Mouse (Mus musculus) embryonic facial prominence, embryonic 10.5 days (tissue): Measurements from ENCODE around the gene Ppih. TPM values are rescaled to one million over a fixed set of nuclear protein-coding genes. Genes with fewer than 3 reads are reported as not detected.
A peak's percentile ranks its signal among the peaks of the same experiment; 100 is the strongest.

Source experiments
- DNase-seq: peaks from one replicate; pipeline ENCODE4 v3.0.0-alpha.2; 2017; ENCODE audit warnings: low spot score
- H3K27ac ChIP-seq: fragments of 300-500 bp; sonication (generic); replicated peaks from 2 replicates; pipeline ENCODE4 v1.5.1; 2016; ENCODE audit warnings: mild to moderate bottlenecking
- H3K27me3 ChIP-seq: fragments of 300-500 bp; sonication (generic); replicated peaks from 2 replicates; pipeline ENCODE4 v1.6.1; 2016; ENCODE audit warnings: low read depth, mild to moderate bottlenecking; ENCODE audit not compliant: poor library complexity, severe bottlenecking
- H3K36me3 ChIP-seq: fragments of 300-500 bp; sonication (generic); replicated peaks from 2 replicates; pipeline ENCODE4 v1.6.1; 2016; ENCODE audit warnings: mild to moderate bottlenecking, moderate library complexity
- H3K4me1 ChIP-seq: fragments of 300-500 bp; sonication (generic); 2 replicates; pipeline ENCODE4 v1.6.1; 2016
- H3K4me3 ChIP-seq: fragments of 300-500 bp; sonication (generic); 2 replicates; pipeline ENCODE4 v1.5.1; 2016; ENCODE audit warnings: mild to moderate bottlenecking, moderate library complexity
- H3K9me3 ChIP-seq: fragments of 300-500 bp; sonication (generic); 2 replicates; pipeline ENCODE4 v1.6.1; 2016; ENCODE audit warnings: mild to moderate bottlenecking
- WGBS: fragments of 180-500 bp; shearing (Covaris S2); methylation state at CpG from one replicate; pipeline ENCODE4 v1.1.7; 2016; 5-methylcytosine and 5-hydroxymethylcytosine counted together
- polyA plus RNA-seq: library from polyadenylated mRNA; unstranded; fragments of >200 nt; fragmentation: Nextera tagmentation; extraction: Ambion mirVana; gene quantifications from 2 replicates; pipeline ENCODE4 v1.2.1, GENCODE M21; 2016

The Ppih gene
- polyA plus RNA-seq, 1 experiment from 2014 or later = 150 TPM

DNA sequence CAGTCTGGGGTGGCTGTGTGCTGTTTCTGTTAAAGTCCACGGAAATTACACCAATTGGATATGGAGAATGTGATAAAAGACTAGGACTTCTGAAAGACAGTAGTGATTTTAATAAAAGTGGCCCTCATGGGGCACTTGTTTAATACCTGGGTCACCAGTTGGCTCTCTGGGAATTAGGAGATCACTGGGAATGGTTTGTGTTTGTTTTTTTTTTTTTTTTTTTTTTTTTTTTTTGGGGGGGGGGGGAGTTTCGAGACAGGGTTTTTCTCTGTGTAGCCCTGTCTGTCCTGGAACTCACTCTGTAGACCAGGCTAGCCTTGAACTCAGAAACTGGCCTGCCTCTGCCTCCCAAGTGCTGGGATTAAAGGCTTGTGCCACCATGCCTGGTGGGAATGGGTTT, 44.6 kb downstream of the Ppih start:
- Histone ChIP-seq H3K27me3 (no peaks in the 10 kb centered on the region), H3K9me3 (no peaks in the 10 kb centered on the region), H3K4me1 (no peaks in the 10 kb centered on the region), H3K4me3 (no peak overlapping the region), H3K27ac (no peak overlapping the region), H3K36me3 (peaks cover 97% of the 10 kb centered on the region)
- DNase-seq = no peak
- WGBS = 63% methylated on average over 2 of the region's 2 CpGs

DNA sequence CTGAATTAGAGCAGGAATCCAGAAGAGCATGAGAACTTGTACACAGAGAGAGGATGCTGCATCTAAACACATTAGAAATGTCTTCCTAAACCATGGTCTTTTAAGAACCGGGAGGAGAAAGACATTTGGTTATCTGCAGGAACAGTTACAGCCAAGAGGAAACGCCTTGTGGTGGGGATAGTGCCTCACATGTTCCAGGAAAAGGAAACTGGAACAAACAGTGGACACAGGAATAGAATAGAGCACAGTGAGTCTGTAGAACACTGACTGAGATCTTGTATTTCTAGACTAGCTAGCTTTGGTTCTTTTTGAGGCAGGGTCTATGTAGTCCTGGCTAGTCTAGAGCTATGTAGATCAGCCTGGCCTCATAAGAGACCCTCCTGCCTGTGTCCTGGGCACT, 45.1 kb downstream of the Ppih start:
- Histone ChIP-seq H3K4me1 (no peaks in the 10 kb centered on the region), H3K27me3 (no peaks in the 10 kb centered on the region), H3K27ac (no peak overlapping the region), H3K4me3 (no peak overlapping the region), H3K36me3 (peaks cover 98% of the 10 kb centered on the region), H3K9me3 (no peaks in the 10 kb centered on the region)
- 81% methylated on average over 2 of the region's 2 CpGs for WGBS
- no peak for DNase-seq

DNA sequence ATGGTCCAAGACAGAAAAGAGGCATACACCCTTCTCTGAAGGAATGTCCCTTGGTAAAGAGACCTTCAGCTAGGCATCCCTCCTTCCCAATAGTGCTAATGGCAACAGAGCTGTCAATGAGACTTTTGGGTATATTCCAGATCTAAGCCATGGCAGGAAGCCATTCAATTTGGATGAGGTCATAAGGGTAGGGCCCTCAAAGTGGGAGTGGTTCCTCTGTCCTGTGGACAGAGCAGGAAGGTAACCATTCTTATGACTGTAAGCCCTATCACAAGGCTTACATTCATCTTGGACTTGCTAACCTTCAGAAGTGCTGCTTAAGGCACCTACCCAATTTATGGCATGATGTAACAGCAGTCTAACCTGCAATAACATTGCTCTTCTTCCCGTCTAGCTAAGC, 45.7 kb downstream of the Ppih start:
- H3K27me3 ChIP-seq = no peaks in the 10 kb centered on the region
- H3K27ac ChIP-seq = no peak overlapping the region
- H3K9me3 ChIP-seq = no peaks in the 10 kb centered on the region
- WGBS = 75% methylated on average over 1 of the region's 1 CpGs
- peaks cover 98% of the 10 kb centered on the region for H3K36me3 ChIP-seq
- H3K4me3 ChIP-seq = no peak overlapping the region
- no peaks in the 10 kb centered on the region for H3K4me1 ChIP-seq
- DNase-seq = no peak

DNA sequence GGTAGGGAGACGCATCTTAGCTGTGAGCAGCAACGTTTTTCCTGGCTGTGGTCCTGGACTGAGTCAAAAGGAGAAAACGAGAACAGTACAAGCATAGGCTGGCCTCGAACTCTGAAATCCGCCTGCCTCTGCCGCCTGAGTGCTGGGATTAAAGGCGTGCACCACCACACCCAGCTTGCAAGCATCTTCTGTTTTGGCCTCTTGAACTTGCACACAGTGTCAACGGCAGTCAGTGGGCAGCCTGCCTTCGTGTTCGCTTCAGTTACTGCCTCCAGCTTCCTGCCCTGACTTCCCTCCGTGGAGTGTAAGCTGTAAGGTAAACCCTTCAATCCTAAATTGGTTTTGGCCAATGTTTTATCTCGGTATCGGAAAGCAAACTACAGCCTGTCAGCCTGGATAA, 53.7 kb downstream of the Ppih start:
- no peak for DNase-seq

DNA sequence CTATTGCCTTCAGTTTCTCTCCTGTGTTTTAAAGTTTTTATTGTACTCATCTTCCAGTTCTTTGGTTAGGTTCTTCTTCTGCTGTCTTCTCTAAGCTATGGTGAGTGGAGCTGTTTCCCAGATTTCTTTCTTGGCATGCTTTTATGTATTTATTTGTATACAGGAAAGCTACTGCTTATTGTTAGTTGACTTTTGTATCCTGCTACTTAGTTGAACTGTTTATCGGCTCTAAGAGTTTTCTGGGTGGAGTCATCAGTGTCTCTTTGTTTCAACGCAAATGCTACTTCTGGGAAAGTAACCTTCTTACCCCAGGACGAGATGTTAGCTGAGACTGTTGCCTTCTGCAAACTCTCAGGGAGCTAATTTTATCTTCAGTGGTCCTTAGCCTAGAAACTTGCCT, 56.9 kb downstream of the Ppih start:
- Histone ChIP-seq H3K4me1 (peaks cover 9% of the 10 kb centered on the region; the same call in 1 of the 2 replicates), H3K4me3 (no peak overlapping the region), H3K9me3 (no peaks in the 10 kb centered on the region), H3K27ac (no peak overlapping the region), H3K36me3 (peaks cover 8% of the 10 kb centered on the region; the same call in 1 of the 2 replicates), H3K27me3 (no peaks in the 10 kb centered on the region)
- no peak for DNase-seq
- 79% methylated on average over 3 of the region's 3 CpGs for WGBS

More for the DNA sequence above, 53.7 kb downstream of the Ppih start:
- Histone ChIP-seq H3K27me3 (no peaks in the 10 kb centered on the region), H3K4me1 (no peaks in the 10 kb centered on the region), H3K4me3 (no peak overlapping the region), H3K9me3 (no peaks in the 10 kb centered on the region), H3K27ac (no peak overlapping the region), H3K36me3 (peaks cover 36% of the 10 kb centered on the region)
- WGBS = 83% methylated on average over 13 of the region's 13 CpGs

DNA sequence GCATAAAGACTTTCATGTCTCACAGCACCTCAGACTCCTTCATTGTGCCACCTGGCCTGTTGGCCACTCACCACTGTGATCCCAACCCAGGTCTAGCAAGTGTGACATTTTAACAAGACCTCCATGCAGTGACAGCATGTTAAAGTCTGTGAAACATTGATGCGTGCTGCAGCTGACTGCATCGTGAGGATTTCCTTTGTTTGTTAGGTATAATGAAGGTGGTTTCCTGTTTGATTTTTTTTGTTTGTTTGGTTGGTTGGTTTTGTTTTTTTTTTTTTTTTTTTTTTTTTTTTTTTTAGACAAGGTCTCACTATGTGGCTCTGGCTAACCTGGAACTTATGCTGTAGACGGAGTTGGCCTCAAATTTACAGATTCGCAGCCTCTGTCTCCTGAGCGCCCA, 57.9 kb downstream of the Ppih start:
- Histone ChIP-seq H3K36me3 (no peaks in the 10 kb centered on the region), H3K9me3 (no peaks in the 10 kb centered on the region), H3K4me3 (no peak overlapping the region), H3K27me3 (no peaks in the 10 kb centered on the region), H3K27ac (no peak overlapping the region), H3K4me1 (peaks cover 13% of the 10 kb centered on the region; the same call in 1 of the 2 replicates)
- no peak for DNase-seq
- WGBS = 91% methylated on average over 5 of the region's 5 CpGs

DNA sequence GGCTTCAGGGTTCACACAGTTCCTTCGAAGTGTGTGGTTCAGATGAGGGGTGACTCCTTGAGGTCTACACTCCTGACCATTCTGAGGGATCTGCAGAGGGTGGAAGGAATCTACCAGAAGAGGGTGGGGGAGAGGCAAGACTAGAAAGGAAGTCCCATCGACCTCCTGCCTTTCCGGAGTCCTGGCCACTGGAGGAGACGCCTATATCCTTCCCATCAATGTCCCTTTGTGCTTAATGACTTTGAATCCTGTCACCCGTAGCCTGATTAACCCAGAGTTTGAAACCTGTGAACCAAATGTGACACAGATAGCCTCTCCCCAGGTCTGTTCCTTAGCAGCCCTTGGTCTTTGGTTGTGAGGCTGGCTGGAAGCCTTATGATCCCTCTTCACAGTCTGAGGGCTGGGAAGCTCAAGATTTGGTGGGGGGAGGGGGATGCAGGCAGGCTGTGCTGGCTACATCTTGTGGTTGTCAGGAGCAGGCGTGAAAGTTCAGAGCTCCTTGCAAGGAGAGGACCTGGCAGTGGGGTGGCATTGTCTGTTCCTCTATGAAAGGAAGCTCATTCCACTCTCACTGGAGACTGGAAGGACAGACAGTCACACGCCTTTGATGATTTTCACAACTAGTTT, 59.1 kb downstream of the Ppih start:
- H3K4me1 ChIP-seq = peaks cover 26% of the 10 kb centered on the region; the same call in 1 of the 2 replicates
- no peaks in the 10 kb centered on the region for H3K27me3 ChIP-seq
- H3K27ac ChIP-seq = no peak overlapping the region
- H3K4me3 ChIP-seq = no peak overlapping the region
- 60% methylated on average over 7 of the region's 7 CpGs for WGBS
- no peaks in the 10 kb centered on the region for H3K9me3 ChIP-seq
- DNase-seq = no peak
- no peaks in the 10 kb centered on the region for H3K36me3 ChIP-seq

DNA sequence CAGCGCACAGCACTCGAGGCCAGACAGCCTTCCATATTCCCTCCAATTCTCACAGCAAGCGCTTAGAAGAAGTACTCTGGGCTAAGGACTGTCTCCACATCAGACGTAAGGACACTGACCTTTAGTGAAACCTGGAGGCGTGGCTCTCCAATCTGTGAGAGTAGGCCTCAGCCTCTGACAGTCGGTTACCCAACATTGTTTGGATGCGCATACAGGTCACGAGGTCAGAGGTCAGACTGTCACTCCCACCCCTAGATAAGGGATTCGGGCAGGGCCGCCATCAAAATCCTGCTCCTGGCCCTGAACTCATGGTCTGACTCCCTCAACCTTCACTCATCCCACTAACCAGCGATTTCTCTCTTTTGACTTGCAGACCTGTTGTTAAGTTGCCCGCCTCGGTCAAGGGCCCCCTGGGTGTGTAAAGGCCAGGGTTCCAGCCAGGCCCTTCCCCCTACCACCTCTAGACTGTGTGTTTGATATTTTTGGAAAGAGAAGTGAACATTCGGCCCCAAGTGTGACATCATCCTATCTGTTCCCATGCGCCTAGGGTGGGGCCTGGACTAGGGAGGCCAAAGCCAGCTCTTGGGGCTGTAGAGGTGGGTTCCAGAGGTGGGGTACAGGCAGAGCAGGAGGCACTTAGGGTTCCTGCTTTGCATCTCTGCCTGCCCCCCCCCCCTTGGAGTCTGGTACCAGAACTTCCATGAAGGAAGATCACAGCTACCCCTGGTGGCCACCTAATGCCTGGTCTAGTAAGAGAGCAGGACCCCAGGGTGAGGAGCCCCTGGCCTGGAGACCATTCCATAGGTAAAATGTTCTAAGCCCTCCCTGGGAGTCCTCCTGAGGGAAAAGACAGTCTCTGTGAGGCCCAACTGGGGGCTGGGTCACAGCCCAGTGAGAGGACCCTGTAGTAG, 60.7 kb downstream of the Ppih start:
- Histone ChIP-seq H3K4me1 (peaks cover 28% of the 10 kb centered on the region), H3K27me3 (no peaks in the 10 kb centered on the region; the same call in 1 of the 2 replicates), H3K27ac (no peak overlapping the region), H3K9me3 (no peaks in the 10 kb centered on the region), H3K4me3 (no peak overlapping the region), H3K36me3 (no peaks in the 10 kb centered on the region)
- 78% methylated on average over 15 of the region's 15 CpGs for WGBS
- DNase-seq = no peak

DNA sequence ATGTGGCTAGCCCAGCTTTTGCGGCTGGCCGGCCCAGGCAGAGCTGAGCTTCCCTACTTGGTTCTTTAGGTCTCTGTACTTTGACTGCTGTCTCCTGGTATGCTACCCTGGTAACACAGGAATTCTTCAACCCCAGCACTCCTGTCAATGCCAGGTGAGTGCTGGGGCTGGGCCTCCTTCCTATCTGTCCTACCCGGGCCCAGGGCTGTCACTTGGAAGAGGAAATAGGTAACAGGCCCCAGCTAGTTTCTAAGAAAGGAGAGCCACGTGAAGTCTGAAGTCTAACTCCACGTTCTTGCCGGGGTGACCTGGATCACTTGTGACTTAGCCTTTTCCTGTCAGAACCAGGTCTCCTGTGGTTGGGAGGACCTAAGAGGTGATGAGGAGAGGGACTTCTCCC, 63.3 kb downstream of the Ppih start:
- Histone ChIP-seq H3K27ac (no peak overlapping the region; the same call in 1 of the 2 replicates), H3K27me3 (no peaks in the 10 kb centered on the region; the same call in 1 of the 2 replicates), H3K4me1 (peaks cover 39% of the 10 kb centered on the region), H3K36me3 (no peaks in the 10 kb centered on the region), H3K4me3 (no peak overlapping the region), H3K9me3 (no peaks in the 10 kb centered on the region)
- DNase-seq = no peak
- WGBS = 78% methylated on average over 6 of the region's 6 CpGs

DNA sequence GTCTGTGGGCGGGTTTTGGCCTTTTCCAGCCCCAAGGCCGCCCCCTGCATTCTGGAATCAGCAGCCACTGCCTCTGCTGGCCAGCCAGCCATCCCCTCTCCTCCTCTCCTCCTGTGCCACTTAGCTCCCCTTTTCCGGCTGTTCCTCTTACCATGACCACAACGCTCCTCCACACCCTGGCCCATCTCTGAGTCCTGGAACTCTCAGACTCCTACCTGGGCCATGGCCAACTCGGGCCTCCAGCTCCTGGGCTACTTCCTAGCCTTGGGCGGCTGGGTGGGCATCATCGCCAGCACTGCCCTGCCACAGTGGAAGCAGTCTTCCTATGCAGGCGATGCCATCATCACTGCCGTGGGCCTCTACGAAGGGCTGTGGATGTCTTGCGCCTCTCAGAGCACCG, 65.0 kb downstream of the Ppih start, which contains the start of gene Cldn19:
TSS of gene Cldn19 (plus strand) at position 64 of the 400 bp plus-strand sequence.
- no peak within 1 kb of the TSS for H3K4me3 ChIP-seq
- peaks cover 30% of the 10 kb centered on the region for H3K4me1 ChIP-seq
- 75% methylated on average over 12 of the region's 12 CpGs for WGBS
- peak within 1 kb of the TSS; percentile 25 for H3K27ac ChIP-seq
- no peaks in the 10 kb centered on the region for H3K36me3 ChIP-seq
- H3K27me3 ChIP-seq = no peaks in the 10 kb centered on the region; the same call in 1 of the 2 replicates
- DNase-seq = no peak
- H3K9me3 ChIP-seq = no peaks in the 10 kb centered on the region

DNA sequence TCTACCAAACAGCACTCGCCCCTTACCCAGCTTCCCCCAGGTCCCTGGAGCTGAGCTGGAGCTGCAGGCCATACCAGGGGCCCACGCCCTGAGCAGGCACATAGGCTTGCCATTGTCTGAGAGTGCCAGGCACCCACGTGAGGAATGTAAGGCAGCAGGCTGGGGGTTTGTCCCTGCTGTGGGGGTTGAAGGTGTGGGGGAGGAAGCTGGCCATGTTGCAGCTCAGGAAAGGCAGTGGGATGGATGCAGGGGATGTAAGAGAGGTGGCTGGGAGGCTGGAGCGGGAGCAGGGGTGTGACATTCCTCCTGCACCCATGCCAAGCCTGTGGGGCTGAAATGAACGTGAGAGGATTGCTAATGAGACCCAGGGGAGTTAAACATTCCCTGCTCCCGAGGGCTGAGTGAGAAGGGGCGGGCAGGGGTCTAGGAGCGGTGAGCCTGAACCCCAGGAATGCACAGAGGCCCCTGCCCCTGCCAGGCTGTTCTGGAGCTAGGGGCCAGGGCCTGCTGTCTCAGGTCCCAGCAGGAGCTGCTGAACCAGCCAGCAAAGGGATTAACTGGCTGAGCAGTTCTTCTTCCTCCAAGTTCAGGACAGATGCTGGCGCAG, 66.2 kb downstream of the Ppih start:
- no peaks in the 10 kb centered on the region for H3K9me3 ChIP-seq
- H3K4me1 ChIP-seq = peaks cover 30% of the 10 kb centered on the region
- WGBS = 39% methylated on average over 9 of the region's 9 CpGs
- no peak for DNase-seq
- no peaks in the 10 kb centered on the region for H3K36me3 ChIP-seq
- H3K4me3 ChIP-seq = no peak overlapping the region
- H3K27ac ChIP-seq = peak overlapping the region; percentile 25
- H3K27me3 ChIP-seq = no peaks in the 10 kb centered on the region; the same call in 1 of the 2 replicates

DNA sequence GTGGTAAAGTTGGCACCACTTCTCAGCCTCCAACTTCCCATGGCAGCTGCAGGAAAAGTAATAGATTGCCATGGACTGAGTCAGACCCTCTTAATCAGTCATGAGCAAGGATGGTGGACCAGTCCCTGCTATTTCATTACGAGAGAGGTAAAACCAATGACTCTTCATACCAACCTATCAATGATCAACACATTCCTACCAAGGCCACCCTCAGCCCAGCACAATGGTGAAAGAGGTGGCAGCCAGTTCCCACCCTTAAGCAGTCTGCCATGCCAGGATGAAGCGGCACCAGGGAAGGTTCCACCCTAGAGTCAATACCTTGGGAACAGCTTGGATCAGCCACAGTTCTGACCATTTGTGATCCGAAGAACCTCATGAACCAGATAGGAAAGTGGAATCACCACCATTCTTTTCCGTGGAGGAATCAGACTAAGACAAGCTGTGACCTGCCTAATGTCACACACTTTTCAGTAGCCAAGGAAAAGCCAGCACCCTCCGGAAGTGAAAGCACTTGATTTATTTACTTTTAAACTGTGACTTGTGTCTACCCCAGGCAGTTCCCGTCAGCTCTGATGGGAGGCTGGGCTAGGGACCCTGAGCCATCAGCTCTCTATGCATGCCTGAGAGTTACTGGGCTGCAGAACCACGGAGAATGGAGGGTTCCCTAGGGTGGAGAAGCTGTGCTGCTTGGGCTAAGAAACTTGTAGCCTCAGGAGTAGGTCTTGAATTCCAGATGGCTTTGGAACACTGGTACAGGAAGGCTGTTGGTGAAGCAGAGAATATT, 68.1 kb downstream of the Ppih start:
- no peaks in the 10 kb centered on the region for H3K9me3 ChIP-seq
- peaks cover 14% of the 10 kb centered on the region for H3K36me3 ChIP-seq
- H3K4me3 ChIP-seq = no peak overlapping the region
- WGBS = 69% methylated on average over 7 of the region's 7 CpGs
- no peak for DNase-seq
- H3K4me1 ChIP-seq = peaks cover 29% of the 10 kb centered on the region
- no peak overlapping the region for H3K27ac ChIP-seq
- no peaks in the 10 kb centered on the region; the same call in 1 of the 2 replicates for H3K27me3 ChIP-seq
